Mouse (Mus musculus): ENCODE data around the gene Cnih4.

- TF ChIP-seq GATA1 (IDR thresholded peaks at IDR 0.05; ENCODE audit: low read length) (no peak), TAL1 (IDR thresholded peaks at IDR 0.05; ENCODE audit: low read length) (no peak)
Measured at GRCm38 (mm10) chr1:181170210-181170609, 25.7 kb downstream of the Cnih4 start.

Data from erythroblast, embryonic 14.5 days (primary cell).